Mouse (Mus musculus): ENCODE measurements around the gene Cars2.
"Not testable (repeated sequence)": the region's sequence is repeated elsewhere in the genome, so short reads cannot be mapped to it uniquely, and the experiment has no call there.

The Cars2 gene

DNA sequence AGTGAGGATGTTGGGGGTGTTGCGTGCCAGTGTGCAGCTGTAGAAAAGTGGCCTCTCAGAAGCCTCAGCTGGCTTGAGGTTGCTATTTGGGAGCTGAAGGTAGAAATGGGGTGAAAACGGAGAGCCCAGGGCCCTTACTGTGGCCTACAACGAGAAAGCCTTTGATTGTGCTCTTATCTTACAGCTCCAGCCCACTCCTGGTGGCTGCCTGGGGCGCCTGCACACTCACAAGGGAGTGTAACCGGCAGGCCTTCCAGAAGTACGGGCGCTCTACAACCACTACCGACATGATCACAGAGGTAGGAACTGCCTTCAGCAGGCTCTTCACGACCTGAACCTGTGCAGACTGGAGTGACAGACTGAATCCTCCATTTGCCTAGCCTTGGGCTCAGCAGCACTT, 37.9 kb downstream of the Cars2 start:
- DNase-seq (ENCODE audit: low read depth) = peak; percentile 74

DNA sequence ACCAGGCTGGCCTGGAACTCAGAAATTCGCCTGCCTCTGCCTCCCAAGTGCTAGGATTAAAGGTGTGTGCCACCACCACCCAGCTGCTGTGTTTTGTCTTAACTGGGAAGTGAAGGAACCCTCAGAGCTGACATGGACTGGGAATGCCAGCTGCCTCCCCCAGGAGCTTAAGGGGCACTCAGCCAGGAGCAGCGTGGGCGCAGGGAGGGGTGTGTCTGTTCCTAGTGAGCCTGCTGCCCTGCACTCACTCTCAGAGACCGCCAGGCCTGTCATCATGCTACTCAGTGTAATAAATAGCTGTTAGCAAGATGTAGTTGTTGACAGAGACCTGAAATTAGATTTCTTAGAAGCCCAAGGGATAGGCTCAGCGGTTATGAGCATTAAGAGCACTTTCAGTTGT, 39.6 kb downstream of the Cars2 start:
- DNase-seq (ENCODE audit: low read depth) = no peak

DNA sequence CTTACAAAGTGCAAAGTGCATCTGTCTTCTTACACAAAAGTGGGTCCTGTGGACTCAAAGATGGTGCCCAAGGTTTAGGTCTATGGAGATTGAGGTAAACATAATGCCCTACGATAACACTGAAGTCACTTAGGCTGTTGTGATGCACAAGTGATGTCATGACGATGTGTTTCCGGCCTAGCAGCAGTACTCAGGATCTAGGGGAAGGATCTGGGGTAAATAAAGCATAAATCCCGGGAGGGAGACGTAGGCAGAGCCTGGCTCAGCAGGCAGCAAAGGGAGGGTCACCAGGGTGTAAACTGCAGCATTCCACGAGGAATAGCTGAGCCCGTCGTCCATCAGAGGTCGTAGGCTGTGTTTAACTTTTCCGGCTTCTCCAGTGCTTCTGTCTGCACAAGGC, 41.7 kb downstream of the Cars2 start:
- DNase-seq (ENCODE audit: low read depth) = no peak

DNA sequence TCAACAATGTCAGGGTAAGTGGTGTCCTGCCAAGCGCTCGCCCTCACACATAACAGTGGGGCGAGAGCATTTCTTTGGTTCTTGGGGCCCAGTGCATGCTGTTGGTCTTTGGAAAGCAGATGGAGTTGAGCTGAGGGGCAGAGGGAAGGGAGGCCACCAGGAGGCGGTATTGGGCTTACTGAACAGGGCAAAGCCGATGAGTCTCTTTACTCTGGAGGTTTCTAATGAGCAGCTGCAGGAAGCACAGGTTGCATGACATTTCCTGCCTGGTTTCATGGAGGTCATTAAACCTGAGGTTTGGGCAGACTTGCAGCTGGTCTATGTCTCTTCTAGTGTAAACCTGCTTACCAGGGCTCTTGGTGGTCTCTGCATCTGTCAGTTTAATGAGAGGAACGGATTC, 43.8 kb downstream of the Cars2 start:
- DNase-seq (ENCODE audit: low read depth) = no peak

DNA sequence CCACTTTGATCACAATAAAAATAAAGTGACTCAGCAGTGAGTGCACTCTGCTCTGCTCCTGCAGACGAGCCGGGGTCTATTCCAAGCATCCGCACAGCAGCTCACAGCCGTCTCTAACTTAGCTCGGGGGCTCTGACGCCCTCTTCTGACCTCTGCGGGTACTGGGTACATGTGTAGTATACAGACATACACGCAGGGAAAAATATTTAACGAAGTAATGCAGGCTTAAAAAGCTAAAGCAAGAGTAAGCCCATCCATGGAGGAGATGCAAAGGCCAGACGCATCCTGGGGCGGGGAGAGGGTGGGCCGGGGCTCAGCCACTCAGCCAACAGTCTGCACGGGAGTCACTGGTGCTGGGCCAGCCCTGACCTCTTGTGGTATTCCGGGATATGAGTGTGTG, 44.5 kb downstream of the Cars2 start:
- no peak for DNase-seq (ENCODE audit: low read depth)

DNA sequence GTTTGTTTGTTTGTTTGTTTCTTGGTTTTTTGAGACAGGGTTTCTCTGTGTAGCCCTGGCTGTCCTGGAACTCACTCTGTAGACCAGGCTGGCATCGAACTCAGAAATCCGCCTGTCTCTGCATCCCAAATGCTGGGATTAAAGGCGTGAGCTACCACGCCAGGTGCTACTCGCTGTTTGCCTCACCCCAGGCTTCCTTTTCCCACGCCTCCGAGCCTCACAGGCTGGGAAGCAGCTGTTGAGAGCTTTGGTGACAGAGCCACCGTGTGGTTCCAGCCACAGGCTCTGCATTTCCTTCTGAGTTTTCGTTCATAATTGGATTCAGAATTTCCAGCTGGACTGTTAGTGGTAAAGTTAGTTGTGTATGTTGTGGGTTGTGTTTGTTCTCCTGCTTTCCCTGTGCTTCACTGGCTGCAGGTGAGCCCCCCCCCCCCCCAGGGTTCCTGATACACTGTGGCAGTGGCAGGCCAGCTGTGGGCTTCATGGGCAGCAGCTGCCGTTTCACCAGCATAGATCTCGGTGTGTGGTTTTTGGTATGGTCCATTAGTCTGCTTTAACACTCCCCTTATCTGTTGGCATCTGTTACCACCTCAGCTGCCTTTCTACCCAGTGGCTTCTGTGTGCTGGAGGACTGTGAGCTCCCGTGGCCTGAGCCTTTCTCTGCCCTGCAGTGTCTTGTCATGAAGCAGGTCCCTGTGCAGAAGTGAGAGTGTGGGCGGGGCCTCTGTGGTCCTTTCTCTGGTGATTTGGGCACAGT, 46.9 kb downstream of the Cars2 start:
- no peak for DNase-seq (ENCODE audit: low read depth)

DNA sequence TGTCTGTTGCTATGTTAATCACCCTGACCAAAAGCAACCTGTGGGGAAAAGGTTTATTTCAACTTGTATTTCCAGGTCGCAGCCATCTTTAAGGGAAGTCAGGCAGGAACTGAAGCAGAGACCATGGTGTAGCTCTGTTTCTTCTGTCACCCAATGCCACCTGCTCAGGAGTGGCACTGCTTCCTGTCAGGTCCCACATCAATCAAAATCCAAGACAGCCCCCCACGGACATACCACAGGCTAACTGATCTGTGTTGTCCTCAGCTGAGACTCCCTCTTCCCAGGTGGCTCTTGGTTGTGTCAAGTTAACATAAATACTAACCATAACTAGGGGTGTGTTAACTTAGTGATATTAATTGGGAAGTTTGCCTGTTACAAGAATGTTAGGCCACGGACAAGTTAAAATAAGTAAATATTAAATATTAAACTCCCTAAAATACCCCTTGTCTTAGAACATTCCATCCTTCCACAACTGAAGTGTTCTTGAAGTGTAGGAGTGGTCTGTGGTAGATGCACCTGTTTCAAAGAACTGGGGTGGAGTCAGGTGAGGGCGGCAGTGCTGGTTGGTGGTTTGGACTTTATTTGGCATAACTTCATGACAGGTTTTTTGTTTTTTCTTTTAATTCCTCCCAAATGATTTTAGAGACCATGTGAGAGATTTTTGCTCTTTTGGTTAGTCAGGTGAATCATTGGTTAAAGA, 51.6 kb downstream of the Cars2 start:
- DNase-seq (ENCODE audit: low read depth) = no peak

DNA sequence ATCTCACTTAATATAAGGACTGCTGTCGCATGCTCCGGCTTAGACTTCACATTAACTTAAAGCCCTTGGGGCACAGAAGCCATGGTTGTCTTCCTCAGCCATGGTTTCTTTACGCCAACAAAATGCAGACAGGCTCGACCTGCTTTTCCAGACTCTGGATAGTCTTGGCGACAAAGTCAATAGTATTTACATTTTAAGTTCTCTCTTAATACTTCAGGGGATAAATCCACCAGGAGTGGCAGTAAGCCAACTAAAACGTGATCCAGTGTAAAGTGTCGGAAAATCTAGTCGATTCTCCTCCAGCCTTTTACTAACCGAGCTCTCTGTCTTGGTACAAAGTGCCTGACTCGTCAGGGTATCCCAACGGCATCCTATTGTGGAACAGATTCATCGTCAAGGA, 52.3 kb downstream of the Cars2 start:
- DNase-seq (ENCODE audit: low read depth) = no peak

DNA sequence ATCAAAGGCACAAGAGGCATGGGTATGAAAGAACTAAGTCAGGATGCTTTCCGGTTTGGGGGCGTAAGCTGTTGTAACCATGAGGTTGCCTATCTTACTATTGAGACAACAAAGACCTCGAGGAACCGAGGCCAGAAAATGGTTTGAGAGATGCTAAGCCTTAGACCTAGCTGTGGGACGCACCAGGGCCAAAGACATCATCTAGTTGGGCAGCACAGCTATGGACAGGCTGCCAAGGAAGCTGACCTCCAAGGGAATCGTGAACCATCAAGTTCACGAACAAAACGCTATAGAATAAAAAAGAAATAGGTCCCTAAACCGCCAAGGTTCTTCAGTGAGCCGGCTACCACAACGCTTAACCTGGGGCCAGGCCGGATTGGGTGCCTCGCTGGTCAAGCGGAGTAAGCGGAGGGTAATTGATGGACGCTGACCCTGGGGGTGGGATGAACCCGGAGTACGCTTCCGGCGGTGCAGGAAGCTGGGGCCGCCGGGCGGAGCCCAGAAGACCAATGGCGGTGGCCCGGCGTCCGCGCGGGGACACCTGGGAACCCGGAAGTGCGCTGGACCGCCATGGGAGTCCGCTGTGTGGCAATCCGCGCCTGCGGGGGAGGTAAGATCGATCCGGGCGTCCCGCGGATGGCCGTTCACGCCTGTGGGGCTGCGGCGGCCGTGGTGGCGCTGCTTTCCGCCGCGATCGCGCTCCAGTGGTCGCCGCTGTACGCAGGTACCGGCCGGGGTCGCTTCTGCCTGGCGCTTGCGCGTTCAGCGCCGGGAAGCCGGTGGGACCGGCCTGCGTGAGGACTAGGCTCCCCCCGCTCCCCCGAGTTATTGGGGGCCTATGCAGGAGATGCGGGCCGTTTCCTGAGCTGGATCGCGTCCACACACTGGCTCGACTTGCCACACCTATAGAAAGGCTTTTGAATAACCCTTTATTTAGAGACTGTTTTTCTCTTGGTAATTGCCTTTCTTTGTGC, 53.3 kb downstream of the Cars2 start, which contains the start of gene Naxd:
TSS of gene Naxd (plus strand) at position 490 of the 974 bp plus-strand sequence.
- DNase-seq (ENCODE audit: low read depth) = peak; percentile 83

DNA sequence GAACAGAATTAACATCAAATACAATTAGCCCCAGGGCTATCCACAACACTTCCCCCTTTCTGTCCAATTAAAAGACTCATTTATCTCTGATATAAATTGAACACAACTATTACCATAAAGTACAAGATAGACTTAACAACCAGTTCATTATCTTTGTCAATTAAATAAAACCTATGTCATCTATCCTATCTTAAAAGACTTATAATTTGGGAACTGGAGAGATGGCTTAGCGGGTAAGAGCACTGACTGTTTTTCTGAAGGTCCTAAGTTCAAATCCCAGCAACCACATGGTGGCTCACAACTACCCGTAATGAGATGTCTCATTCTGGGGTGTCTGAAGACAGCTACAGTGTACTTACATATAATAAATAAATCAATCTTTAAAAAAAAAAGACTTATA, 58.2 kb downstream of the Cars2 start:
- DNase-seq (ENCODE audit: low read depth) = not testable (repeated sequence)

DNA sequence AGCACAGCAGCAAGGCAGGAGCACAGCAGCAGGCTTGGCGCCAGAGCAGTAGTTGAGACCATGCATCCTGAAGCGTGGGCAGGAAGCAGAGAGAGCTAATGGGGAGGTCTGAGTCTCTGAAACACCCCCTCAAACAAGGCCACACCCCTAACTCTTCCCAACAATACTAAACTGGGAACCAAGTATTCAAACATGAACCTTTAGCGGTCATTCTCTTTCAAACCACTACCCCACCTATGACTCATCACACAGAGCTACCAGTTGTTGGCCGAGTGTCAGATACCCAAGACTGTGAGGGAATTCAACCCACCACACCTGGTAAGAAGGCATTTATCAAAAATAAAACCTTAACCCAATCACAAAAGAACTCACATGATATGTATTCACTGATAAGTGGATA, 63.4 kb downstream of the Cars2 start:
- DNase-seq (ENCODE audit: low read depth) = no peak

DNA sequence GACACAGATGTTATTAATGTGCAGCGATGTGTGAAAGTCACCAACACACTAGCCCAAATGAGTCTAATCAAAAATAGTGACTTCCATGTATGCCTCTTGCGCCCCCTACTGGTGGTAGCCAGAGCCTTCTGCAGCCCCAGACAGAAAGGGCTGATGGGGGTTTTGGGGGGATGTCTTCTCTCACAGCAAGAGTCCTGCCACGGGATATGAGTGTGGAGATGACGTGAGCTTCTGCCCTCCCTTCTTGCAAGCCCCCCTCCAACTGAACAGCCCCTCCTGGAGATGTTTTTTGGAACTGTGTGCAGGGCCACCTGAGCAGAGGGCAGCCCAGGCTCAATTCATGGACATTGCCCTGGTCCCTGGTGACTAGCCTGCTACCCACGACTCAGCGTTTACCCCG, 64.4 kb downstream of the Cars2 start:
- peak; percentile 33 for DNase-seq (ENCODE audit: low read depth)

DNA sequence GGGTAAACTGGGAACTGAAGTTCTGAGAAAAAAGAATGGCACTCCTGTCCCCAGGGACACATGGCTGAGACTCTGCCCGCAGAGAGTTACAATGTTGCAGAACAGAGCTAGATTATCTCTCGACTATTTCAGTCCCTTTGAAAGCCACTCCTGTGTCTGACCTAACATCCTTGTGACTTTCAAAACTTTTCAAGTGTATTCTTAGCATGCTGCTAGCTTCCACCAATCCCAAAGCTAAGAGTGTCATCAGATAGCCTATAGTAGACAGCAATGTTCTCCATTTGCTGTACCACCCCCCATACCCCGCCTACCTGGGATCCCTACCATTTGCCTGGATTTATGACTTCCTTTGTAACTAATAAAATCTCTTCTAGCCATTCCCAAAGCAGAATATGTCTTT, 68.0 kb downstream of the Cars2 start:
- no peak for DNase-seq (ENCODE audit: low read depth)

DNA sequence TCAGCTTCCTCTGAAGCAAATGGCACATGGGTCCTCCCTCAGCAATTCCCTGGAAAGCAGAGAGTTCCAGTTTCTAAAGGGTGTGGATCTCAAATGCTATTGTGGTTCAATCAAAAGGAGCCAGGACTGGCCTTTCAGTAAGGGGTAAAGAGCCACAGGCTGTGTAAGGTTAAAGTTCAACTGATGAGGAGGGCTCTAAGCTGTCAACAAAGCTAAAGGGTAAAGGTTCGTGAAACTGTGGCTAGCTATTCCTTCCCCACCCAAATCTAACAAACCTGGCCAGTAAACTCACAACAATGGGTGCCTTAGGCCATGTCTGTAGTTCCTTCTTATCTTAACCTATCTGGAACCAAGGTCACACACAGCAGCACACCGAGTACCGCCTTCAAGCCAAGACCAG, 68.7 kb downstream of the Cars2 start:
- no peak for DNase-seq (ENCODE audit: low read depth)

DNA sequence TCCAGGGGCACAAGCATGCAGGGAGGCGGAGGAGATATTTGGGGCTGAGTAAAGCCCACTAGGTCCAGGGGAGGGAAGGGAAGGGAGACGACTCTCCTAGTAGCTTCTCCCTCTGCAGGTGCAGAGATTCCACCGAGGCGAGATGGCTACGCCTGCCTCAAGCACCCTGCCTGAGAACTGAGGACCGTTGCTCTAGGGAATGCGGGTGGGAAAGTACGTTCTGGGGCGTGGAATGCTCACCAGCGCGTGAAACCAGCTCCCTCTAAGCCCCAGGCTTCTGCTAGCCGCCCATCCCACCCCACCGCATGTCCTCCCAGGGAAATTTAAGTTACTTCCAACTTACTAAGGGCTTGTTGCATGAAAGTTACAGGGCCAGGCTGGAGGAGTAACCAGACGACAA, 71.0 kb downstream of the Cars2 start:
- no peak for DNase-seq (ENCODE audit: low read depth)

DNA sequence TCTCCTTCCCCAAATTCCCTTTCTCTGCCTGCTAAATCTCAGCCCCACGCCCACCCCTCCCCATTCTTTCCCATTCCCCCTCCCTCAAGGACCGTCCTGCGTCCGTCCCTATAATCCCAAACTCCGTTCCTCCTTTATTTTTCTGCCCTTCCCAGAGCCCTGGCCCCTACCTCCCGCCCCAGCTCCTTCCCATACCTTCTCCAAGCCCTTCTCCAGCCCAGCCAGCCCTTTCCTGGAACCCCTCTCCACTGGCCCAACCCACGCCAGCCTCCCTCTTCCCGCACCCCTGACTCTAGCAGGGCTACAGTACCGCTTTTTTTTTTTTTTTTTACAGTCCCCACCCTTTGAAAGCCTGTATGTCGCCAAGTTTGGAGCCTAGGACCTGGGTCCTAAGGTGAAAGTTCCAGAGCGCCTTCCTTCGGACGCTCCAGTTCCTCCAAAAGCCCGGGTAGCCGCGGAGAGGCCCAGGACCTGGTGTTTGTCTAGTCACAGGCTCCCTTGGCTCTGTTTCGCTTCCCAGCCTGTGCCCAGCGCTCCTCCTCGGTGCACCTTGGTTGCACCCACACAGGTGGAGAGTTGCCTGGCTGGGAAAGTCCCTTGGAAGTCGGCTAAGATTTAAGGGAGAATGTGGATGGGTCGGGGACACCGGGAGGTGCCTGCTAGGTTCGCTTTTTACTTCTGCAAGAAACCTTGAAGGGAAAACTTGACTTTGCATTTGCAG, 71.6 kb downstream of the Cars2 start:
- DNase-seq (ENCODE audit: low read depth) = no peak

DNA sequence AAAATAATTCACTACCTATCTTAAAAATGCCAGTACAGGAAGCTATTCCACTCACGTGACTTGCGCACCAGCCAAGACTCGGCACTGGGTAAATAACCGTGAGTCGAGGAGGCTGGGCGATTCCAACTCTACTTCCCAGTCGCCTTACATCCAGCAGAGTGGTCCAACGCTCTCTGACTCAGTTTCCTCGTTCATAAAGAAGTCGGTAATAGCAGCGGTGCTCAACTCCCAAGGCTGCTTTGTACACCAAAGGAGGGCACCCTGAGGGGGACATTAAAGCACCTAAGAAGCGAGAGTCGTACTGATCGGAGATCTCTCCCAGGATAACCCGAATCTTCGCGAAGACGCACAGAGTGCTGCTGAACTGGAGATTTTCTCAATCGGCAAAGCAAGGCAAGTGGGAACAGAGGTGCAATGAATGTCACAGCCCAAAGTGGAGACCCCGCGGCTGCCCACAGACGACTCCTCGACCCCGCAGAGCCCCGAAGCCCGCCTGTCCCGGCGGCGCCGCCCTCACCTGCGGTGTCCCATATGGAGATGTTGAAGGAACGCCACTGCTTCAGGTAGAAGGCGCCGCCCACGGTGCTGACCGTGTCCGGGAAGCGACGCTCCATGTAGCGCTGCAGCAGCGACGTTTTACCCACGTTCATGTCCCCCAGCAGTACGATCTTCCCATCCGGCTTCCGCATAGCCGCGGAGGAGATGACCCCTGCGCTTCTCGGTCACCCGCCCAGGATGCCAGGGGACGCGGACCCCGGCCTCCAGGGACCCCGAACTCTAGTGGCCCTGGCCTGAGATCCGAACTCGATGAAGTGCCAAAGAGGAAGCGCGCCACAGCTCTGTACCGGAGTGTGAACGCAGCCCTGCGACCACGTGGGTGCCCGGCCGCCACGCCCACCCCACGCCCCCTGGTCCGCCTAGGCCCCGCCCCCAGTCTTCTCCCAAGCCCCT, 72.5 kb downstream of the Cars2 start, which contains the start of gene Rab20:
TSS of gene Rab20 (minus strand) at position 900 of the 951 bp plus-strand sequence.
- DNase-seq (ENCODE audit: low read depth) = no peak

DNA sequence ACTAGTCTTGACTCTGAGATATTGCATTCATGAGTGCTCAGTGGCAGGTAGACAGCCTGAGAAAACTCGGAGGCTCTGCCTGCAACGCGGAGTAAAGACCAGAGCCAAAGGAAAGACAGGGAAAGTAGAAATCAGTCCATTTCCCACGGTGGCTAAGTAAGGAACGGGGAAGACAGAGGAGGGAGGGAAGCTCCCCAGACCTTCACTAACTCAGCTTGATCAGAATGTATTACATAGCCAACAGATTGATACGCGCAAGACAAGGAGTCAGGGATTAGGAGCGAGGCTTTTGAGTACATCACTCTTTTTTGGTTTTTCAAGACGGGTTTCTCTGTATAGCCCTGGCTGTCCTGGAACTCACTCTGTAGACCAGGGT, 73.4 kb downstream of the Cars2 start:
- DNase-seq (ENCODE audit: low read depth) = no peak

DNA sequence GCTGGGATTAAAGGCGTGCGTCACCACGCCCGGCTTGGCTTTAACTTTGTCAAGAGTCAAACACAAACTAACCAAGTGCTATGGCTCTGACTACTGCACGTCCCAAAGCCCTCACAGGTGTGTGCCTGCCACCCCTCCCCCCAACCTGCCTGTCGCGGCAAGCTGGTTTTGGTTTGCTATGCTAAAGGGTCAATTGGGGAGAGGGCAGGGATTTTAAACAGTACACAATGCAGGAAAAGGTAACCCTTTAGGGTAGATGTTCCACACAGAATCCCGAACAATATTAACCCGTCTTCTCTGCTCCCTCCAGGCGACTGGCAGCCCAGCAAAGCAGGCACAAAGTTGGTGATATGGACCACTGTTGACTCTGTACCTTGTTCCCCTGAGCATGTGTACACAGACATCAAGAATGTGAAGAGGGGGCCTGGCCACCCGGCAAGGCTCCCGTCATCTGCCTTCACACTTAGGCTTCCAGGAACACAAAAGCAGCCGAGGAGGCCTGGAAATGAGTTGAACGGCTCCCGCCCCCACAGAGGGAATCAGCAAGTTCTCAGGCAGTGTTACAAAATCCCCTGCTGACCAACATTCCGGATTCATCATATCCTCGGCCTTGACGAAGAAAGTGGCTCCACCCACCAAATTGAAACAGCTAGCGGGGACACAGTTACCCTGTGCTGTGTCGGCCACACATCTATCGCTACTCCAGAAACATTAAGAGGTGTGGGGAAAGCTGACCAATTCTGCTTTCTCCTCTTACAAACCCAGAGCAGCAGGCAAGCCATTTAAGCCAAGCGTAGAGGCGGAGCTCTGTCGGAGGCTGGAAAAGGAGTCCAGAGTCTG, 74.0 kb downstream of the Cars2 start:
- DNase-seq (ENCODE audit: low read depth) = no peak

DNA sequence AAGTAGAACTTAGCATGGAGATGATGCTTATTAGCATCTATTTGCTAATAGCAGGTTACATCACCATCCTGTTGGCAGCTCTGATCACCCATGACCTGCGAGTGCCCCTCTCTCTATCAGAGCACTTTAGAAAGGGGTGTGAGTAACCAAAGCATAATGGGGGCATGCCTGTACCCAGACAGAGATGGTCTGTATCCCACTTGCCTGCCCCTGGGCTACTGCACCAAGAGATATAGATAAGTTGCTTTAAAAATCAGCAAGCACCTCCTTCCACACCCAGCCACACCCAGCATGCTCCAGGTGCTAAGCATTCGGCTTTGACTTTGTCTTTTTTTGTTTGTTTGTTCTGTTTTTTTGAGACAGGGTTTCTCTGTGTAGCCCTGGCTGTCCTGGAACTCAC, 74.7 kb downstream of the Cars2 start:
- DNase-seq (ENCODE audit: low read depth) = no peak
